Mouse (Mus musculus): Measurements from ENCODE around the gene Trim47. TPM values are rescaled to one million over a fixed set of nuclear protein-coding genes. Genes with fewer than 3 reads are reported as not detected.

Trim47 gene
- polyA plus RNA-seq, 1 experiment from 2014 or later = 66.1 TPM

- H3K27ac ChIP-seq (replicated peaks in 1 of 2; ENCODE audit: control insufficient read depth in 1 of 2, insufficient read depth in 1 of 2, low read depth in 2 of 2, low read length in 2 of 2) = no peak overlapping the region
- H3K9ac ChIP-seq (ENCODE audit: low read length) = no peak overlapping the region
- no peaks in the 10 kb centered on the region for H3K27me3 ChIP-seq (ENCODE audit: control insufficient read depth, insufficient read depth, low read length)
- 70% methylated on average over 12 of the region's 12 CpGs for WGBS
- H3K4me1 ChIP-seq (ENCODE audit: control insufficient read depth in 2 of 2, insufficient read depth in 2 of 2, low read length in 2 of 2) = peaks cover 13 to 16% of the 10 kb centered on the region in 2 experiments
- H3K4me2 ChIP-seq (ENCODE audit: low read length) = no peak overlapping the region
- no peak for ATAC-seq (ENCODE audit: insufficient number of reproducible peaks, insufficient read depth, low FRiP score, low read depth)
- no peak overlapping the region for H3K4me3 ChIP-seq (ENCODE audit: control insufficient read depth in 1 of 2, insufficient read depth in 1 of 2, low read depth in 1 of 2, low read length in 2 of 2)
- no peaks in the 10 kb centered on the region for H3K9me3 ChIP-seq (ENCODE audit: control insufficient read depth, low read length)
- peaks cover 95% of the 10 kb centered on the region for H3K36me3 ChIP-seq (ENCODE audit: control insufficient read depth, insufficient read depth, low read length)
Observed at GRCm38 (mm10) chr11:116058022-116058614, 68.9 kb downstream of the Trim47 start.

- ATAC-seq (ENCODE audit: insufficient number of reproducible peaks, insufficient read depth, low FRiP score, low read depth) = no peak
- WGBS = 25% methylated on average over 4 of the region's 4 CpGs
- H3K27me3 ChIP-seq (ENCODE audit: control insufficient read depth, insufficient read depth, low read length) = no peaks in the 10 kb centered on the region
- no peak overlapping the region for H3K9ac ChIP-seq (ENCODE audit: low read length)
- H3K36me3 ChIP-seq (ENCODE audit: control insufficient read depth, insufficient read depth, low read length) = peaks cover 100% of the 10 kb centered on the region
- H3K4me1 ChIP-seq (ENCODE audit: control insufficient read depth in 2 of 2, insufficient read depth in 2 of 2, low read length in 2 of 2) = peaks cover 13 to 16% of the 10 kb centered on the region in 2 experiments
- H3K9me3 ChIP-seq (ENCODE audit: control insufficient read depth, low read length) = no peaks in the 10 kb centered on the region
- no peak overlapping the region for H3K4me2 ChIP-seq (ENCODE audit: low read length)
- H3K4me3 ChIP-seq (ENCODE audit: control insufficient read depth in 1 of 2, insufficient read depth in 1 of 2, low read depth in 1 of 2, low read length in 2 of 2) = no peak overlapping the region
- H3K27ac ChIP-seq (replicated peaks in 1 of 2; ENCODE audit: control insufficient read depth in 1 of 2, insufficient read depth in 1 of 2, low read depth in 2 of 2, low read length in 2 of 2) = peak overlapping the region; percentile 4 to 33; a peak in 2 of 4 replicates
Observed at GRCm38 (mm10) chr11:116057237-116057881, 69.7 kb downstream of the Trim47 start.

GRCm38 (mm10) chr11:116055873-116056272, 71.1 kb downstream of the Trim47 start:
- ATAC-seq (ENCODE audit: insufficient number of reproducible peaks, insufficient read depth, low FRiP score, low read depth) = no peak
- WGBS = 84% methylated on average over 11 of the region's 11 CpGs
- H3K4me2 ChIP-seq (ENCODE audit: low read length) = no peak overlapping the region
- peaks cover 100% of the 10 kb centered on the region for H3K36me3 ChIP-seq (ENCODE audit: control insufficient read depth, insufficient read depth, low read length)
- no peak overlapping the region for H3K27ac ChIP-seq (replicated peaks in 1 of 2; ENCODE audit: control insufficient read depth in 1 of 2, insufficient read depth in 1 of 2, low read depth in 2 of 2, low read length in 2 of 2)
- H3K4me3 ChIP-seq (ENCODE audit: control insufficient read depth in 1 of 2, insufficient read depth in 1 of 2, low read depth in 1 of 2, low read length in 2 of 2) = no peak overlapping the region
- H3K4me1 ChIP-seq (ENCODE audit: control insufficient read depth in 2 of 2, insufficient read depth in 2 of 2, low read length in 2 of 2) = peaks cover 13 to 16% of the 10 kb centered on the region in 2 experiments
- H3K9me3 ChIP-seq (ENCODE audit: control insufficient read depth, low read length) = no peaks in the 10 kb centered on the region
- H3K9ac ChIP-seq (ENCODE audit: low read length) = no peak overlapping the region
- H3K27me3 ChIP-seq (ENCODE audit: control insufficient read depth, insufficient read depth, low read length) = no peaks in the 10 kb centered on the region

Other genes starting within 250 kb of the Trim47 start
- 48.5 and 51.5 TPM in 2 replicates for gene Smim5, start 227.2 kb downstream of the Trim47 start, polyA plus RNA-seq (2014; fragmentation: Nextera tagmentation; extraction: Ambion mirVana)
- gene Smim6, start 215.2 kb downstream of the Trim47 start, polyA plus RNA-seq (2014; fragmentation: Nextera tagmentation; extraction: Ambion mirVana) = 1.0 and 2.1 TPM in 2 replicates
- 20.1 and 22.9 TPM in 2 replicates for gene Sap30bp, start 193.9 kb downstream of the Trim47 start, polyA plus RNA-seq (2014; fragmentation: Nextera tagmentation; extraction: Ambion mirVana)
- 8.2 and 9.6 TPM in 2 replicates for gene Recql5, start 193.7 kb downstream of the Trim47 start, polyA plus RNA-seq (2014; fragmentation: Nextera tagmentation; extraction: Ambion mirVana)
- 0.84 and 0.93 TPM in 2 replicates for gene Itgb4, start 152.5 kb downstream of the Trim47 start, polyA plus RNA-seq (2014; fragmentation: Nextera tagmentation; extraction: Ambion mirVana)
- 126 and 128 TPM in 2 replicates for gene Galk1, start 114.5 kb downstream of the Trim47 start, polyA plus RNA-seq (2014; fragmentation: Nextera tagmentation; extraction: Ambion mirVana)
- 649 and 684 TPM in 2 replicates for gene H3f3b, start 99.2 kb downstream of the Trim47 start, polyA plus RNA-seq (2014; fragmentation: Nextera tagmentation; extraction: Ambion mirVana)
- gene Unk, start 96.9 kb downstream of the Trim47 start, polyA plus RNA-seq (2014; fragmentation: Nextera tagmentation; extraction: Ambion mirVana) = 19.3 and 20.9 TPM in 2 replicates
- gene Unc13d, start 49.2 kb downstream of the Trim47 start, polyA plus RNA-seq (2014; fragmentation: Nextera tagmentation; extraction: Ambion mirVana) = 0.66 and 0.69 TPM in 2 replicates
- 139 and 141 TPM in 2 replicates for gene Wbp2, start 40.2 kb downstream of the Trim47 start, polyA plus RNA-seq (2014; fragmentation: Nextera tagmentation; extraction: Ambion mirVana)
- 3.8 and 4.8 TPM in 2 replicates for gene Trim65, start 3.9 kb upstream of the Trim47 start, polyA plus RNA-seq (2014; fragmentation: Nextera tagmentation; extraction: Ambion mirVana)
- gene Mrpl38, start 11.7 kb upstream of the Trim47 start, polyA plus RNA-seq (2014; fragmentation: Nextera tagmentation; extraction: Ambion mirVana) = 92.3 and 96.6 TPM in 2 replicates
- 13.6 and 14.9 TPM in 2 replicates for gene Fbf1, start 41.0 kb upstream of the Trim47 start, polyA plus RNA-seq (2014; fragmentation: Nextera tagmentation; extraction: Ambion mirVana)
- gene Ten1, start 71.6 kb upstream of the Trim47 start, polyA plus RNA-seq (2014; fragmentation: Nextera tagmentation; extraction: Ambion mirVana) = 85.1 and 89.4 TPM in 2 replicates
- gene Acox1, start 71.8 kb upstream of the Trim47 start, polyA plus RNA-seq (2014; fragmentation: Nextera tagmentation; extraction: Ambion mirVana) = 36.8 and 39.6 TPM in 2 replicates
- gene Evpl, start 110.9 kb upstream of the Trim47 start, polyA plus RNA-seq (2014; fragmentation: Nextera tagmentation; extraction: Ambion mirVana) = 0.58 and 0.63 TPM in 2 replicates
- 55.5 and 57.7 TPM in 2 replicates for gene Srp68, start 147.0 kb upstream of the Trim47 start, polyA plus RNA-seq (2014; fragmentation: Nextera tagmentation; extraction: Ambion mirVana)
- gene Galr2, start 153.7 kb upstream of the Trim47 start, polyA plus RNA-seq (2014; fragmentation: Nextera tagmentation; extraction: Ambion mirVana) = not detected in 2 replicates
- gene Exoc7, start 180.0 kb upstream of the Trim47 start, polyA plus RNA-seq (2014; fragmentation: Nextera tagmentation; extraction: Ambion mirVana) = 51.1 and 57.8 TPM in 2 replicates
- 0.07 and 0.12 TPM in 2 replicates for gene Foxj1, start 208.2 kb upstream of the Trim47 start, polyA plus RNA-seq (2014; fragmentation: Nextera tagmentation; extraction: Ambion mirVana)